Mouse (Mus musculus) colon, adult 2 months (tissue): ENCODE data around the gene Gm47841. TPM values are rescaled to one million over a fixed set of nuclear protein-coding genes. Genes with fewer than 3 reads are reported as not detected.

Experiments used
- polyA plus RNA-seq: library from polyadenylated mRNA; depleted of rRNA; stranded (reverse); fragments of >200 nt; gene quantifications from 2 replicates; pipeline ENCODE4 v1.2.3, GENCODE M21; 2012; rRNA removed

Gene Gm47841
- polyA plus RNA-seq = 0.17 and 0.21 TPM in 2 replicates

DNA sequence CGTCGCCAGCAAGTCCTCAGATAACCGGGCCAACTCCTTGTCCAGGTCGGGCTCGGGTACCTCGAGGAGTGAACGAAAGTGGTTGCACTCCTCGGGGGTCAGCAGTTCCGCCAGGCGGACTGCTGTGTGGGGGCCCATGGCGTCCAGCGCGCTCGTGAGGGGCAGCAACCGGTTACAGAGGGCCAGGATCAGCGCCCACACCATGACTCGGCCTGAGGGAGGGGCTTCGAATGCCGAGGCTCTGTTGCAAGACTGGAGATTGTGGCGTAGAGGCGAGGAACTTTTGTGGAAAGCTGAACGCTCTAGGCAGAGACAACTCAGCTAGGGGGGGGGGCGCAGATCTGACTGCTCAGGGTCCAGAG lies at the start of gene Gm47841:
Gene Gm47841, minus strand, starts transcription at position 204 of the 362 bp plus-strand sequence.

GRCm38 (mm10) chr15:101077813-101078730 lies 30.9 kb upstream of the Gm47841 start, which contains the start of gene Fignl2:
Gene Fignl2, minus strand, starts transcription at chr15:101078567.

Other genes starting within 250 kb of the Gm47841 start
- gene Scn8a, start 177.5 kb downstream of the Gm47841 start, polyA plus RNA-seq = 0.19 and 0.20 TPM in 2 replicates
- gene Fignl2, start 31.2 kb upstream of the Gm47841 start, polyA plus RNA-seq = 6.1 and 6.3 TPM in 2 replicates
- gene Ankrd33, start 68.4 kb upstream of the Gm47841 start, polyA plus RNA-seq = not detected in 2 replicates
- gene Acvrl1, start 81.1 kb upstream of the Gm47841 start, polyA plus RNA-seq = 44.8 and 47.9 TPM in 2 replicates
- gene Acvr1b, start 126.7 kb upstream of the Gm47841 start, polyA plus RNA-seq = 65.2 and 84.6 TPM in 2 replicates
- 11.3 and 14.6 TPM in 2 replicates for gene Grasp, start 176.8 kb upstream of the Gm47841 start, polyA plus RNA-seq
- 17.2 and 17.8 TPM in 2 replicates for gene Nr4a1, start 206.9 kb upstream of the Gm47841 start, polyA plus RNA-seq
- gene Atg101, start 236.9 kb upstream of the Gm47841 start, polyA plus RNA-seq = 58.0 and 64.1 TPM in 2 replicates
- gene 6030408B16Rik, start 245.8 kb upstream of the Gm47841 start, polyA plus RNA-seq = 0.28 and 0.51 TPM in 2 replicates